Mouse (Mus musculus) thymus, postnatal 4 days (tissue): ENCODE measurements around the gene Stn1.
A peak's percentile ranks its signal among the peaks of the same experiment; 100 is the strongest.
"Not testable (repeated sequence)": the region's sequence is repeated elsewhere in the genome, so short reads cannot be mapped to it uniquely, and the experiment has no call there.

Experiments used
- DNase-seq: peaks from one replicate; pipeline ENCODE4 v3.0.0; 2021

The Stn1 gene

GRCm38 (mm10) chr19:47537300-47537792 is at the start of gene Stn1:
Gene Stn1 (minus strand): TSS chr19:47537507.
- peak; percentile 44 for DNase-seq

DNA sequence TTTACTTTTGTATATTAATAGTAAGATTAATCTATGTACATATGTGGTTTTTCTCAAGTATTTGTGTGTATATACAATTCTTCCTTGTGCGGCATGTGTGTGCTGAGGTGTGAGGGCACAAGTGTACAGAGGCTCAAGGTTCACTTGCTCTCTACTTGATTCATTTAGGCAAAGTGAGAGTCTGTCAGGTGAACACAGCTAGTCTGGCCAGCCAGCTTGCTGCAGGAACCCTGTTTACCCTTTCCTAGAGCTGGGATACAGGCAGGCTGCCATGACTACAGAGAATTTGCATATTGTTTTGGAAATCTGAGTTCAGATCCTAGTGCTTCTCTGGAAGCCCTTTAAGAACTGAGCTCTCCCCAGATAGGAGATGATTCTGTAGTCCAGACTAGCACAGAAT is 49.7 kb upstream of the Stn1 start:
- DNase-seq, result no peak

DNA sequence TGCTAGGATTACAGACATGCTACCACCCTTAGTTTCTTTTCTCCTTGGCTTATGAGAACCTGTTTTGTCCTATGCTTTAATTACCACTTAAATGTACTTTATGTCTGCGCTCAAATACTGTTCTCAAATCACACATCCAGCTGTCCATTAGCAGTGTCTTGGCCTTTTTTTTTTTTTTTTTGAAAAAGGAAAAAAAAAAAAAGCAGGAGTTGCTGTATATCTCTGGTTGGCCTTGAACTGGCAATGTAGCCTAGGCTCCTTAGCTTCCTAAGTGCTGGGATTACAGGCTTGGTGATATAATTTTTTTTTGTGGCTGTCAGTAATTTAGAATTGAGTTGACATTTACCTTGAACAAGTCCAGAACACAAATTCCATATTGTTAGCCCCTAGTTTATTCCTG is 48.5 kb upstream of the Stn1 start:
- no peak for DNase-seq

GRCm38 (mm10) chr19:47579788-47580631 is 42.7 kb upstream of the Stn1 start:
- peak; percentile 51 for DNase-seq

GRCm38 (mm10) chr19:47579225-47579787 is 42.0 kb upstream of the Stn1 start, which contains the start of gene Slk:
Gene Slk (plus strand): TSS chr19:47579678.
- peak; percentile 89 for DNase-seq

GRCm38 (mm10) chr19:47578581-47579224 is 41.4 kb upstream of the Stn1 start:
- DNase-seq, result peak; percentile 30

GRCm38 (mm10) chr19:47573718-47574117 is 36.4 kb upstream of the Stn1 start:
- DNase-seq, result no peak

DNA sequence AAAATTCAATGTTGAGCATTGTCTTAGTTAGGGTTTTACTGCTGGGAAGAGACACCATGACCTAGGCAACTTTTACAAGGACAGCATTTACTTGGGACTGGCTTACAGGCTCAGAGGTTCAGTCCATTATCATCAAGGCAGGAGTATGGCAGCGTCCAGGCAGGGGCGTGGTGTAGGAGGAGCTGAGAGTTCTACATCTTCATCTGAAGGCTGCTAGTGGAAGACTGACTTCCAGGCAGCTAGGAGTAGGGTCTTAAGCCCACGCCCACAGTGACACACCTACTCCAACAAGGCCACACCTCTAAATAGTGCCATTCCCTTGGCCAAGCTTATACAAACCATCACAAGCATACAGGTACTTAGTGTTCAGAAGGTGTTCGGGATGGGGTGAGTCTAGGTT is 34.7 kb upstream of the Stn1 start:
- DNase-seq, result not testable (repeated sequence)

DNA sequence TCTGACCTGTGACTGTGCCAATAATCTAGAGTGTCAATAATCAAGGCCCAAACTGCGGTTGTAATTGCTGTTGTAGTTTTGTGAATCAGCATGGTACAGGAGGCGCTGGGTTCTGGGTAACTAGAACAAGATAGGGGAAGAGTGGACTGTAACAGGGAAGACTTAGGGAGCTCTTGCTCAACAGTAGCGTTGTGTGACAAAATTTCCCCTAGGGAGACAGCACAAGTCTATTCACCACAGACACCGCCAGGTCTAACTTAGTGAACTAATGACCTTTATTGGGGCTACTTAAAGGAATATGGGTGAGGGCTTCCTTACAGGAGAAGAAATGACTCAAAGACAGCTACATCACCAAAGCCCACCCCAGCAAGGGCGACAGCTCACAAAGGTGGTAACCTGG is 32.7 kb upstream of the Stn1 start:
- DNase-seq, result no peak

DNA sequence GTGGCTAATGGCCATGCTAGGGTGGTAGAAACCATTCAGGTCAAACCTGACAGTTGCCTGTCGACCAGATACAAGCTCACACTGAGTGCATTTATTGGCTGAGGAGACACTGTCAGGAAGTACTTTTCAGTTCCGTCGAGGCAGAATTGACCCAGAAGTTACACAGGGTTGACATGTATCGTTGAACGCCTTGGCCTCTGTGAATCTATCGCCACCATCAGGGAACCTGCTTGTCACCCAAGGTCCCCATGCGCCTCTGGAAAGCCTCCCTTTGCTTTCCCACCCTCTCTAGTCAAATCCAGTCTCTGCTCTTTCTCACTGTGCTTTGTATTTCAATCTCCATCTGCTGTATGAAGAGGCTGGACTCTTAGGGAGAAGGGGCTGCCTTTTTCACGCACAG is 28.7 kb upstream of the Stn1 start:
- DNase-seq, result no peak

- DNase-seq, result no peak
Measured at GRCm38 (mm10) chr19:47565031-47565654, 27.8 kb upstream of the Stn1 start.

DNA sequence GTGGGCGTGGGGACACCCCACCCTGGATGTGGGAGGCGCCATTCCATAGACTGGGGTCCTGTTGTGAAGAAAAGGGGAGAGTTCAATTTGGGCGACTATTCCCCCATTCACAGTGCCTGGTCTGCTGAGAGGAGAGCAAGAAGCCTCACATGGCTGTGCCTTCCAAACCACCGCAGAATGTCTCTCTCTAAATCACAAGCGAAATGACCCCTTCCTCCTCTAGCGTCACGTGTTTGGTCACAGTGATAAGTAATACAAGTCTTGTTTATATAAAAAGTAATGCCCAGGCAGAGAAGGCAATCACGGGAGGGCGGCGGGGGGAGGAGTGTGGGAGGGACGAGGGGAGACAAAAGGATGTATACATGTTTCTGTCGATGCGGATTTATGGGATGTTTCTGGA is 26.4 kb upstream of the Stn1 start:
- no peak for DNase-seq

DNA sequence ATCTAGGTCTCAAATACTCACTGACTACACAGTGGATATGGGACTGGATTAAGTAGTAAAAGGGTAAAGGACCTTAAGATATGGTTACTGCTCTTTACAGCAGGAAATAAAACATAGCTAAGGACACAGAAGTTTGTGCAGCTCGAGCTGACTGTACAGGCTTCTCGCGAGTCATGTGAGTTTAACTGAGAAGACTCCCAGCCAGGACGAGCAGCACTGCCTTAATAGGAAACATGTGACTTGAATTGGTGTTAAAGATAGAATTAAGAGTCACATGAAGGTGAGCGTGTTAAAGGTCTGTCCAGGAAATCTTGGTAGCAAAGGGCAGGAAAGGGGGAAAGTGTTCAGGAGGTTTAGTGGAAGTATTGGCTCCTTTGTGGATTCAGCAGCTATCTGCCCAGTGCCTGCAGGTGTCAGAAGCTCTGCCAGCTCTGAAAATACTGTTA is 24.7 kb upstream of the Stn1 start:
- DNase-seq, result no peak

DNA sequence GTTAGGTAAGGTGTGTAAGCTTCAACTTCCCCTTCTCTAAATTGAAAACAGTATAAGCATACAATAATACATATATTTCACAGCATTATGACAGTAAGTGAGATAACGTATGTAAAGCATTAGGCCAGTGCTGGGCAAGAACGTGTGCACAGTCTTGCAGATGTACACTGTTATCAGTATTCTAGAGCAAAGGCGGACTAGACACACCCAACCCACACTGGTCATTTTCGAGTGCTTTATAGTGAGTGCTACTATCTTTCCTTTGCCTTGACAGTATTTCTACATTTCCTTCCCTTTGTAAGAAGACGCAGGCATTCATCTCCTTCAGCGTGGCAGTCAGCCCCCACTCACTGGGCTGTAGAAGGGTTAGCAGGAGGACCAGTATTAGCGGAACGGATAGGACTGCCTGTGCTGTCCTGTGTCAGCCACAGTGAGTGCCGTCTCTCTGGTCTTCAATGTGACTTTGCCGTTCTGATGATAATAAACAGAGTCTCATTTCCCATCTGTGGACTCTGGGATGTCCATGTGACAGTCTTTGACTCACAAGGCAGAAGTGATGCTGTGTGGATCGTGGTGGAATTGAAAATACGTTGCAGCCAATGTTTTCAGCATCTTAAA is 23.3 kb upstream of the Stn1 start:
- DNase-seq, result no peak

DNA sequence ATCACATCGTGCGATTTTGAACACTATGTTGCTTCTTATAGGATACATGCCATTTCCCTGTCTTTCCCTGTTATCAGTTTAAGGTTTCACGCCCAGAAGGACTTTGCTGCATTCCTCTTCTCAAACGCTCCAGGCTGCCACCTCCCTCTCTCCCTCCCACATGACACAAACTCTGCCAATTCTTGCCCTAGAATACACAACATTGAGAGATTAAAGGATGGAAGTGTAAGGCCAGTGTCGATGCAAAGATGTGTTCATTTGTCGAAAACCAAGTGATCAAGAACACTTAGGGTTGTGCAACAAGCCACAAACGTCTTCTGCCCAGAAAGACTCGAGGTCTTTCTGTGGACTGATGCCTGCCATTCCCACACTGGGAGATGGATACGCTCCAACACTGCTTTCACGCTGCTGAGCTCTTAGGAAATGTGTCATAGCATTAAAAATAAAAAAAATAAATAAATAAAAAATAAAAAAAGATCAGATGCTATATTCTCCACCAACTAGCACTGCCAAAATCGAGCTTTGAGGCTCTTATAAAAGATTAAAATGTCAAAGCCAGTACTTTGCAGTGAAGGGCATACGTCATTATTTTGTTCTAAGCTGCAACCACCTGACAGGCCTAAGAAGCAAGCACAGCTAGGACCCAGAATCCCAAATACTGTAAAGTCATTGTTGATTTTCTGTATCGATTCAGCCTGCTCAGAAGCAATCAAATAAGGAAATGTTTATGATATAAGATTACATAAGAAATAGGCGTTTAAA is 22.6 kb upstream of the Stn1 start:
- DNase-seq, result no peak

GRCm38 (mm10) chr19:47559145-47559544 is 21.8 kb upstream of the Stn1 start:
- DNase-seq, result no peak

DNA sequence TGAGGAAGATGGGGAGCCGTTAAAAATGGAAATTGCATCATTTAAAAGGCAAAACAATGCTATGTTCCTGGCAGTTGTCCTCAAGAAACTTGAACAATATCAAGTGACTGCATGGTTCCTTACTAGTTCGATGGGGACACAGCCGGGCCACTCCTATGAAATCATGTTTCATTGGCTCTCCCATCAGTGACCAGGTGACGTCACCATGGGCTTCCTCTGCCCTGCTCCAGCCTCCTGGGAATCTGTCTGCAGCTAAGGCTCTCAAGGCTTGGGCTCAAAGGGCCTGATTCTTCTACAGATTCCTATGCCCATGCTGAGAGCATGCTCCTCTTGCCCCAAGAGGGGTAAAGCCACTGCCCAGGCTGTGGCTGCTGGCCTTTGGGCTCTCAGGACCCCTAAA is 12.3 kb upstream of the Stn1 start:
- DNase-seq, result no peak

- no peak for DNase-seq
Measured at GRCm38 (mm10) chr19:47549174-47549573, 11.9 kb upstream of the Stn1 start.

DNA sequence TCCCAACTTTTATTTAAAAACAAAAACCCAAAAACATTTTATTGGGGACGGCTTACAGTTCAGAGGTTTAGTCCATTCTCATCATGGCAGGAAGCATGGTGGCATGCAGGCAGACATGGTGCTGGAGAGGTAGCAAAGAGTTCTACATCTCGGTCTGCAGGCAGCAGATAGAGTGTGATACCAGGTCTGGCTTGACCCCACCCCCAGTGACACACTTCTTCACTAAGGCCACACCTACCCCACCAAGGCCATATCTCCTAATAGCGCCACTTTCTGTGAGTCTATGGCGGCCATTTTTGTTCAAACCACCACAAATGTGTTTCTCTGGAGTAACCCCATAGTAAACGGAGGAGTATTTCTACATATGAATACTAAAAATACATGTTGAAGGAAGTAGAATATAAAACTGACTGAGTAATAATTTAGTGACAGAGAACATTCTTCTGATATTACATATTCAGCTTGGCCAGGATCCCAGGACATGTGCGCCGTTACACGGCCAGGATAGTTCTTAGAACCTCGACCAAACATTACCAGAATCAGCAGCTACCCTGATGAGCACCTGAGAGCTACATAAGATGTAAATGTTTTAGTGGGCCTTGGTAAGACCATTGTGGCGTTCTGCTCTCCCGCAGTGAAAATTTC is 11.2 kb upstream of the Stn1 start:
- no peak for DNase-seq

DNA sequence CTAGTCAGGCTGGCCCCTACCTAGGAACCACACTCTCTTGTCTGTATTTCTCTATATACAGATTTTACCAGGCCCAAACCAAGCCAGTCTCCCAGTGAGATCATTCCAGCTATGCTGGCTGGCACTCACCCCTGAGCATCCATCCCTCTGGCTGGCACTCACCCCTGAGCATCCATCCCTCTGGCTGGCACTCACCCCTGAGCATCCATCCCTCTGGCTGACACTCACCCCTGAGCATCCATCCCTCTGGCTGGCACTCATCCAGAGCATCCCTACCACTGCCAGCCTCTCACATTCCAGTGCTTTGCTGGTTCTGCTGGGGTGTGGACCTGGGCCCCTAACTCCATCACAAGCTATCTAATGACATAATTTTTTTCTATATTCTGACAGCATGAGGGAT is 8.2 kb upstream of the Stn1 start:
- DNase-seq, result no peak

GRCm38 (mm10) chr19:47545055-47545454 is 7.7 kb upstream of the Stn1 start:
- no peak for DNase-seq

DNA sequence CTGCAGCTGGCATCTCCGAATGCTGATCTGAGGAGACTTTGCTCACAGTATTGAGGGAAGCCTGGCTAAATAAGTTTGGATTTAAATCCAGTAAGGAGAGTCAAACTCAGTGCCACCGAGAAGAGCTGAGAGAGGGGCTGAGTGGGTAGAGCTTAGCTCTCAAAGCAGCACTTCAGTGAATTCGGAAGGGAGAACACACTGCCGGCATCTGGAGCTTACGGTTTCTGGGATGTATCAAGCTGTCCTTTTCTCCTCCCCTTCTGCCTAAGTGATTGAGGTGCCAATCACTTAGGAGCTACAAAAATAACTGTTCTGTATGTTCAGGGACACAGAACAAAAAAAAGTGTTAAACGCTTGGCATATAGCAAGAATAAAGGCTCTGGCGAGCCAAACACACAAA is 5.1 kb upstream of the Stn1 start:
- no peak for DNase-seq
